Mouse (Mus musculus): ENCODE measurements around the gene Pzp. TPM values are rescaled to one million over a fixed set of nuclear protein-coding genes. Genes with fewer than 3 reads are reported as not detected.

Gene Pzp
- polyA plus RNA-seq, 1 experiment from 2014 or later = 0.79 TPM

DNA sequence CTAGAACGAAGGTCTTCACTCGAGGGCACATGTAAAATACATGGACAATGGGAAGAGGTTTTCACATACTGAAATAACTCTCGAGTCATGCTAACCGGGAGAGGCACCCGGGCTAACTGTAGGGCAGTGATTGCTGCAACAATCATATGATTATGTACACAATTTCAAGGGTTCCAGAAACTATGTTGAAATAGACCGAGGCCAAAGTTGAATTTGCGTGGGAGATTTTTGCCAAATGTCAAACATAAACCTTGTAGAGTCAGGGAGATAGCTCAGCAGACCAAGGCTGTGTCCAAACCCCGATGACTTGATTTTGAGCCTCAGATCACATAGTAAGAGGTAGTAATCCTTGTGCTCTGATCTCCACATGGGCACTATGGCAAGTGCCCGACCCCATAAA, 6.2 kb upstream of the Pzp start:
- no peaks in the 10 kb centered on the region for H3K36me3 ChIP-seq (ENCODE audit: control insufficient read depth, insufficient read depth, low read length)
- H3K9ac ChIP-seq (ENCODE audit: low read length) = no peak overlapping the region
- WGBS = 73% methylated on average over 9 of the region's 9 CpGs
- H3K9me3 ChIP-seq (ENCODE audit: control insufficient read depth, low read length) = no peaks in the 10 kb centered on the region
- no peak overlapping the region for H3K4me3 ChIP-seq (ENCODE audit: low read length)
- H3K27ac ChIP-seq (ENCODE audit: low read length) = no peak overlapping the region
- no peaks in the 10 kb centered on the region for H3K27me3 ChIP-seq (ENCODE audit: control insufficient read depth, insufficient read depth, low read depth, low read length)
- H3K4me2 ChIP-seq (ENCODE audit: low read depth, low read length) = no peak overlapping the region
- no peaks in the 10 kb centered on the region for H3K4me1 ChIP-seq (replicated peaks; ENCODE audit: control insufficient read depth, insufficient read depth, low read length)
- no peak for ATAC-seq (ENCODE audit: low read depth)

DNA sequence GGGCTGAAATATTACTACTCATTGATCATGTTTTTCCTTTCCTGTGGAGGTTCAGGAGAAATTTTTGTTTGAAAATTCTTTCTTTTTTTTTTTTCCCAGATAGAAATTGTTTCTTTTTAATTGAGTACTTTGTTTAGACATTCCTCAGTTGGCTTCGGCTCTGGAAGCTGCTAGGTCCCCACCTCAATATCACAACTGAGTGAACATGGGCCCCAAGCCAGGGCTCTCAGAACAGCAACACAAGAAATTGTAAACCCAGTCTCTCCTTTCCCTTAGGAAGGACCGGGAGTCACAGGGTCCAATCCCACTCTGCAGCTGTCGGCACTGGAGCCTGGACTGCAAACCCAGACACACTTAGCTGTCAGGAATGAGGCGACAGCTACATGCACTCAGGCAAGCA, 2.0 kb upstream of the Pzp start:
- Histone ChIP-seq H3K27me3 (ENCODE audit: control insufficient read depth, insufficient read depth, low read depth, low read length) (no peaks in the 10 kb centered on the region), H3K4me3 (ENCODE audit: low read length) (no peak overlapping the region), H3K36me3 (ENCODE audit: control insufficient read depth, insufficient read depth, low read length) (no peaks in the 10 kb centered on the region), H3K4me1 (replicated peaks; ENCODE audit: control insufficient read depth, insufficient read depth, low read length) (no peaks in the 10 kb centered on the region), H3K9me3 (ENCODE audit: control insufficient read depth, low read length) (no peaks in the 10 kb centered on the region), H3K4me2 (ENCODE audit: low read depth, low read length) (no peak overlapping the region), H3K27ac (ENCODE audit: low read length) (no peak overlapping the region), H3K9ac (ENCODE audit: low read length) (no peak overlapping the region)
- ATAC-seq (ENCODE audit: low read depth) = no peak
- 20% methylated on average over 4 of the region's 4 CpGs for WGBS

DNA sequence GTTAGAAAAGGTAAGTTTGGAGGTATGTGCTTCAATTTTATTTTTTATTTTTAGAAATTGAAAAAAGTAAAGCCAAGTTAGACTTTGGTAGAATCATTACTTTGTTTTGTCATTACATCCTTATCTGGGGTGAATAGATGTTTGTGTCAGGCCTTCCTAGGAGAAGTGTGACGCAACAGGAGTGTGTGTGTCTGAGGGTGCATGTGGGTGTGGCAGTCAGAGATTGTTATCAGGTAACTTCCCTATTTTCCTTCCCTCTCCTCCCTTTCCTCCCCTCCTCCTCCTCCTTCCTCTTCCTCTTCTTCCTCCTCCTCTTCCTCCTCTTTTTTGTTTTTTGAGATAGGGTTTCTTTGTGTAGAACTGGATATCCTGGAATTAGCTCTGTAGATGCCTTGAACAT, 590 bp upstream of the Pzp start:
- WGBS = 56% methylated on average over 1 of the region's 1 CpGs
- H3K9ac ChIP-seq (ENCODE audit: low read length) = no peak overlapping the region
- ATAC-seq (ENCODE audit: low read depth) = no peak

DNA sequence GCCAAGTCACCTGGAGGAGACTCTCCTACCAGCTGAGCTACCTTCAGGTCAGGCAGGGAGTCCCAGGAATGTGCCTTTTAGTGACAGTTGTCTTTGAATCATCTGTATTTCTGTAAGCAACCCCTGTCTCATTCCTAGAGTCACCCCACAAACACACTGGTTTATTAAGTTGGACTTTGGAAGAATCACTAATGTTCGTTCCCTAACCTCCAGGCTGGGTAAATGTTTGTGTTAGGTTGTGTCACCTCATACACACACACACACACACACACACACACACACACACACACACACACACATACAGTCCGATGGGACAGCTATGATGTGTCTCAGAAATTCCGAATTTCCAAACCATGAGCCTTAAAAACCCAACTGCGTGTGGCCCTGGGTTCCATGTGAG, 719 bp downstream of the Pzp start:
- Histone ChIP-seq H3K9me3 (ENCODE audit: control insufficient read depth, low read length) (no peaks in the 10 kb centered on the region), H3K27ac (ENCODE audit: low read length) (no peak overlapping the region), H3K27me3 (ENCODE audit: control insufficient read depth, insufficient read depth, low read depth, low read length) (no peaks in the 10 kb centered on the region), H3K9ac (ENCODE audit: low read length) (no peak overlapping the region), H3K4me2 (ENCODE audit: low read depth, low read length) (no peak overlapping the region), H3K4me1 (replicated peaks; ENCODE audit: control insufficient read depth, insufficient read depth, low read length) (no peaks in the 10 kb centered on the region), H3K36me3 (ENCODE audit: control insufficient read depth, insufficient read depth, low read length) (no peaks in the 10 kb centered on the region), H3K4me3 (ENCODE audit: low read length) (no peak overlapping the region)
- no peak for ATAC-seq (ENCODE audit: low read depth)
- WGBS = 77% methylated on average over 4 of the region's 4 CpGs

More for the DNA sequence above, 590 bp upstream of the Pzp start:
- no peaks in the 10 kb centered on the region for H3K36me3 ChIP-seq (ENCODE audit: control insufficient read depth, insufficient read depth, low read length)
- H3K4me2 ChIP-seq (ENCODE audit: low read depth, low read length) = no peak overlapping the region
- no peaks in the 10 kb centered on the region for H3K9me3 ChIP-seq (ENCODE audit: control insufficient read depth, low read length)
- H3K27ac ChIP-seq (ENCODE audit: low read length) = no peak overlapping the region
- H3K4me3 ChIP-seq (ENCODE audit: low read length) = no peak overlapping the region
- no peaks in the 10 kb centered on the region for H3K4me1 ChIP-seq (replicated peaks; ENCODE audit: control insufficient read depth, insufficient read depth, low read length)
- H3K27me3 ChIP-seq (ENCODE audit: control insufficient read depth, insufficient read depth, low read depth, low read length) = no peaks in the 10 kb centered on the region

DNA sequence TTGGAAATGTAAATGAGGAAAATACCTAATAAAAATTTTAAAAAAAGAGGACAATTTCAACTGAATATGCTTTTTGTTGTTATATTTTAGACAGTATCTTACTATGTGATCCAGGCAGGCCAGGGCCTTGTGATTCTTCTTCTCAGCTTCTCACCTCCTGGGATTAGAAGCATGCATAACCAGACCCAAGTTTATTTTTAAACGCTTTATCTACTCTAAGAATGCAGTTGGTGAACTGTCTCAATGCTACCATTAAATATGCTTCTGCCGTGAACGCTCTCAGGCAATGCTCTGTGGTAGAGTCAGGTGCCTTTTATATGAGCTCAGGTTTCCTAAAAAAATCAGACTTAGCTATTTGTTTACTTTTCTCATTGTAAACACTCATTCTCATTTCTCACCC, 3.2 kb downstream of the Pzp start:
- Histone ChIP-seq H3K27me3 (ENCODE audit: control insufficient read depth, insufficient read depth, low read depth, low read length) (no peaks in the 10 kb centered on the region), H3K9me3 (ENCODE audit: control insufficient read depth, low read length) (no peaks in the 10 kb centered on the region), H3K9ac (ENCODE audit: low read length) (no peak overlapping the region), H3K36me3 (ENCODE audit: control insufficient read depth, insufficient read depth, low read length) (no peaks in the 10 kb centered on the region), H3K27ac (ENCODE audit: low read length) (no peak overlapping the region), H3K4me3 (ENCODE audit: low read length) (no peak overlapping the region), H3K4me1 (replicated peaks; ENCODE audit: control insufficient read depth, insufficient read depth, low read length) (no peaks in the 10 kb centered on the region), H3K4me2 (ENCODE audit: low read depth, low read length) (no peak overlapping the region)
- no peak for ATAC-seq (ENCODE audit: low read depth)
- WGBS = 82% methylated on average over 3 of the region's 3 CpGs

DNA sequence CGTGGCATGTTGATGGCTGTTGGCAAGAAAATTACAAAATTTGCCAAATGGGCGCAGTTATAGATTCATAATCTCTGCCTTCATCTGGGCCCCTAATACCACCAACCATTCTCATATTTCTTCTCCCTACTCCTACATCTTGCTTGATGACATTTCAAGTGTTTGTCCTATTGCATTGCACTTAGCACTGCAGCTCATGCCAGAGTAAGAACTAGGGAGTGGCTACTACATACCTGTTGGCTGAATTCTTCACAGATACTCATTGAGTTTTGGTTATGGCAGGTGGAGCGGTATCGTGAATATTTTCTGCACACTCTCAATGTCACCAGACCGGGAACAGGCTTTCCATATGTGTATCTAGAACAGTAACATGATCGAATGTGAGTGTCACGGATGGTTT, 7.4 kb downstream of the Pzp start:
- Histone ChIP-seq H3K9me3 (ENCODE audit: control insufficient read depth, low read length) (no peaks in the 10 kb centered on the region), H3K4me1 (replicated peaks; ENCODE audit: control insufficient read depth, insufficient read depth, low read length) (no peaks in the 10 kb centered on the region), H3K4me3 (ENCODE audit: low read length) (no peak overlapping the region), H3K27me3 (ENCODE audit: control insufficient read depth, insufficient read depth, low read depth, low read length) (no peaks in the 10 kb centered on the region), H3K9ac (ENCODE audit: low read length) (no peak overlapping the region), H3K36me3 (ENCODE audit: control insufficient read depth, insufficient read depth, low read length) (no peaks in the 10 kb centered on the region), H3K4me2 (ENCODE audit: low read depth, low read length) (no peak overlapping the region), H3K27ac (ENCODE audit: low read length) (no peak overlapping the region)
- ATAC-seq (ENCODE audit: low read depth) = no peak
- 69% methylated on average over 7 of the region's 7 CpGs for whole genome bisulfite sequencing

- H3K4me3 ChIP-seq (ENCODE audit: low read length) = no peak overlapping the region
- no peaks in the 10 kb centered on the region for H3K4me1 ChIP-seq (replicated peaks; ENCODE audit: control insufficient read depth, insufficient read depth, low read length)
- no peaks in the 10 kb centered on the region for H3K27me3 ChIP-seq (ENCODE audit: control insufficient read depth, insufficient read depth, low read depth, low read length)
- WGBS = 71% methylated on average over 2 of the region's 2 CpGs
- no peak overlapping the region for H3K27ac ChIP-seq (ENCODE audit: low read length)
- H3K36me3 ChIP-seq (ENCODE audit: control insufficient read depth, insufficient read depth, low read length) = no peaks in the 10 kb centered on the region
- no peak overlapping the region for H3K9ac ChIP-seq (ENCODE audit: low read length)
- H3K4me2 ChIP-seq (ENCODE audit: low read depth, low read length) = no peak overlapping the region
- H3K9me3 ChIP-seq (ENCODE audit: control insufficient read depth, low read length) = no peaks in the 10 kb centered on the region
- no peak for ATAC-seq (ENCODE audit: low read depth)
Measured at GRCm38 (mm10) chr6:128505676-128506236, 20.8 kb downstream of the Pzp start.

DNA sequence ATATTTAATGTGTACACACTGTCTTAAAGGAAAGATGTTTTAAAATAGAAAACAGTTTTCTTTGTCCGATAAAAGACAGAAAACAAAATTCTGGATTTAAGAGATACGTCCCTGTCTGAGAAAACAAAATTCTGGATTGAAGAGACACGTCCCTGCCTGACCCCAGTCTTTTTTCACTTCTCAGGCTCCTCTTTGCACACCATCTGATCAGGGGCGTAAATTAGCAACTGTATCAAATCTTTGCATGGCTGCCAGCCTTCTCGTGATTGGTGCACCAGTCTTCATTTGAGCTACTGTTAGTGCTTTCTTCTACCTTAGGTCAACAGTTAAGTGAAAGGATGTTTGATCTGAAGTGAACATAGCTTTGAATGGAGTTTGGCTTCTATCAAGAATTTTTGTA, 21.8 kb downstream of the Pzp start:
- Histone ChIP-seq H3K27me3 (ENCODE audit: control insufficient read depth, insufficient read depth, low read depth, low read length) (no peaks in the 10 kb centered on the region), H3K27ac (ENCODE audit: low read length) (no peak overlapping the region), H3K9ac (ENCODE audit: low read length) (no peak overlapping the region), H3K4me3 (ENCODE audit: low read length) (no peak overlapping the region), H3K4me2 (ENCODE audit: low read depth, low read length) (no peak overlapping the region), H3K9me3 (ENCODE audit: control insufficient read depth, low read length) (no peaks in the 10 kb centered on the region), H3K36me3 (ENCODE audit: control insufficient read depth, insufficient read depth, low read length) (no peaks in the 10 kb centered on the region), H3K4me1 (replicated peaks; ENCODE audit: control insufficient read depth, insufficient read depth, low read length) (no peaks in the 10 kb centered on the region)
- ATAC-seq (ENCODE audit: low read depth) = no peak
- 64% methylated on average over 5 of the region's 5 CpGs for WGBS

DNA sequence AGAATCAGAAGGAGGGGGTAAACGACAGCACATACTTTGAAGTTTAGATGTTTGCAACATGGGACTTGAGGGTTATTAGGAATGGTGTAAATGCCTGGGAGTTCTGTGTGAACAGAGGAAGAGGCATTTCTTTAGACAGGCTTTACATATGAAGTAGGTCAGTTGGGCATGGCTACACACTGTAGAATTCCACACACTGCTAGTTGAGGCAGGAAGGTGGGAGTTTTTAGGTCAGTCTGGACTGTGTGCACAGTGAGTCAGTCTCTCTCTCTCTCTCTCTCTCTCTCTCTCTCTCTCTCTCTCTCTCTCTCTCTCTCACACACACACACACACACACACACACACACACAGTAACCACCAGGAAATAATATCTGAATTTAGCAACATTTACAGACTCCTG, 31.2 kb downstream of the Pzp start:
- Histone ChIP-seq H3K27me3 (ENCODE audit: control insufficient read depth, insufficient read depth, low read depth, low read length) (no peaks in the 10 kb centered on the region), H3K9ac (ENCODE audit: low read length) (no peak overlapping the region), H3K4me3 (ENCODE audit: low read length) (no peak overlapping the region), H3K36me3 (ENCODE audit: control insufficient read depth, insufficient read depth, low read length) (no peaks in the 10 kb centered on the region), H3K4me2 (ENCODE audit: low read depth, low read length) (no peak overlapping the region), H3K4me1 (replicated peaks; ENCODE audit: control insufficient read depth, insufficient read depth, low read length) (no peaks in the 10 kb centered on the region), H3K9me3 (ENCODE audit: control insufficient read depth, low read length) (no peaks in the 10 kb centered on the region), H3K27ac (ENCODE audit: low read length) (no peak overlapping the region)
- 66% methylated on average over 1 of the region's 1 CpGs for WGBS
- no peak for ATAC-seq (ENCODE audit: low read depth)

Data from lung, embryonic 16.5 days (tissue).